Mouse (Mus musculus) CH12.LX (cell line): Measurements from ENCODE around the gene Pnldc1. TPM values are rescaled to one million over a fixed set of nuclear protein-coding genes. Genes with fewer than 3 reads are reported as not detected.
"Not testable (repeated sequence)": the region's sequence is repeated elsewhere in the genome, so short reads cannot be mapped to it uniquely, and the experiment has no call there.

Experiments
- DNase-seq: peaks from one replicate; pipeline ENCODE4 v3.0.0-alpha.2; 2013; ENCODE audit errors: extremely low read depth
- H3K27ac ChIP-seq: 2 replicates; pipeline ENCODE4 v1.5.1; 2012; ENCODE audit warnings: low read depth, mild to moderate bottlenecking, control low read depth, moderate library complexity; ENCODE audit not compliant: insufficient read depth
- H3K27me3 ChIP-seq: replicated peaks from 2 replicates; pipeline ENCODE3; 2012; ENCODE audit warnings: inconsistent platforms
- H3K36me3 ChIP-seq, 2 experiments: replicated peaks in 1 of 2; 2 replicates each; pipeline versions ENCODE3 to v1.6.1; 2012; ENCODE audit warnings: inconsistent platforms in 1 of 2, low read length in 1 of 2, mild to moderate bottlenecking in 1 of 2, mixed read lengths in 1 of 2, moderate library complexity in 1 of 2; ENCODE audit not compliant: control insufficient read depth in 1 of 2, insufficient read depth in 1 of 2
- H3K4me1 ChIP-seq, 2 experiments: 2 replicates each; pipeline ENCODE4 v1.6.1; 2012; ENCODE audit warnings: inconsistent platforms in 1 of 2, moderate library complexity in 1 of 2; ENCODE audit not compliant: insufficient read depth in 2 of 2, control insufficient read depth in 1 of 2
- H3K4me2 ChIP-seq: 2 replicates; pipeline ENCODE4 v1.6.1; 2012; ENCODE audit warnings: low read depth, mild to moderate bottlenecking, control low read depth; ENCODE audit not compliant: poor library complexity, insufficient read depth, severe bottlenecking
- H3K4me3 ChIP-seq, 3 experiments: fragments of 150-350 bp in 1 of 3; sonication (generic) in 1 of 3; replicated peaks in 1 of 3; 2 replicates each; pipeline versions ENCODE3 to v1.5.1; 2011 to 2012; ENCODE audit warnings: low read depth in 2 of 3, low read length in 2 of 3, mild to moderate bottlenecking in 2 of 3, moderate library complexity in 2 of 3, control low read depth in 1 of 3, improper control_type of control experiment in 1 of 3, inconsistent platforms in 1 of 3, mixed read lengths in 1 of 3; ENCODE audit not compliant: poor library complexity in 1 of 3
- H3K79me2 ChIP-seq: replicated peaks from 2 replicates; pipeline ENCODE4 v1.6.1; 2012; ENCODE audit warnings: mild to moderate bottlenecking, moderate library complexity; ENCODE audit not compliant: control insufficient read depth, poor library complexity, insufficient read depth, severe bottlenecking; ENCODE audit errors: extremely low read depth
- H3K9ac ChIP-seq: 2 replicates; pipeline ENCODE4 v1.6.1; 2012; ENCODE audit warnings: low read depth, mild to moderate bottlenecking, control low read depth, moderate library complexity; ENCODE audit not compliant: insufficient read depth
- H3K9me3 ChIP-seq: replicated peaks from 2 replicates; pipeline ENCODE3; 2012; ENCODE audit warnings: low read length, inconsistent platforms, mixed read lengths
- BHLHE40 ChIP-seq: IDR thresholded peaks from 2 replicates; pipeline ENCODE4 v1.6.1; 2011; ENCODE audit warnings: mild to moderate bottlenecking, low read depth, low read length, improper control_type of control experiment
- CTCF ChIP-seq, 2 experiments: IDR thresholded peaks in 1 of 2; conservative IDR thresholded peaks in 1 of 2; 2 replicates each; pipeline ENCODE4 v1.5.1; 2011 to 2012; ENCODE audit warnings: low read depth in 2 of 2, low read length in 2 of 2, improper control_type of control experiment in 1 of 2, inconsistent platforms in 1 of 2, mild to moderate bottlenecking in 1 of 2, moderate library complexity in 1 of 2
- E2F4 ChIP-seq: IDR thresholded peaks from 2 replicates; pipeline ENCODE4 v1.6.1; 2011; ENCODE audit warnings: low read depth, low read length, improper control_type of control experiment; ENCODE audit not compliant: insufficient replicate concordance
- ELF1 ChIP-seq: IDR thresholded peaks from 2 replicates; pipeline ENCODE4 v1.6.1; 2014; ENCODE audit warnings: low read depth, mild to moderate bottlenecking, inconsistent platforms, low read length, improper control_type of control experiment
- EP300 ChIP-seq: IDR thresholded peaks from 2 replicates; pipeline ENCODE4 v1.6.1; 2011; ENCODE audit warnings: low read length, improper control_type of control experiment
- ETS1 ChIP-seq: conservative IDR thresholded peaks from 2 replicates; pipeline ENCODE4 v1.6.1; 2012; ENCODE audit warnings: low read depth, mild to moderate bottlenecking, inconsistent platforms, low read length, improper control_type of control experiment, moderate library complexity
- IRF4 ChIP-seq: IDR thresholded peaks from 2 replicates; pipeline ENCODE4 v1.6.1; 2014; ENCODE audit warnings: low read depth, mild to moderate bottlenecking, inconsistent platforms, low read length, improper control_type of control experiment
- MAFK ChIP-seq: IDR thresholded peaks from 2 replicates; pipeline ENCODE4 v1.6.1; 2011; ENCODE audit warnings: low read length, improper control_type of control experiment; ENCODE audit not compliant: insufficient replicate concordance
- MAZ ChIP-seq: IDR thresholded peaks from 2 replicates; pipeline ENCODE4 v1.6.1; 2012; ENCODE audit warnings: low read depth, mild to moderate bottlenecking, inconsistent platforms, low read length, improper control_type of control experiment, moderate library complexity
- MXI1 ChIP-seq: IDR thresholded peaks from 2 replicates; pipeline ENCODE4 v1.6.1; 2011; ENCODE audit warnings: mild to moderate bottlenecking, low read depth, low read length, improper control_type of control experiment
- MYC ChIP-seq: IDR thresholded peaks from 2 replicates; pipeline ENCODE4 v1.6.1; 2011; ENCODE audit warnings: low read depth, mild to moderate bottlenecking, improper control_type of control experiment, low read length
- NELFE ChIP-seq: IDR thresholded peaks from 2 replicates; pipeline ENCODE4 v1.6.1; 2011; ENCODE audit warnings: low read depth, low read length, improper control_type of control experiment
- NRF1 ChIP-seq: IDR thresholded peaks from 2 replicates; pipeline ENCODE4 v1.6.1; 2014; ENCODE audit warnings: low read depth, mild to moderate bottlenecking, inconsistent platforms, low read length, improper control_type of control experiment, moderate library complexity
- SIN3A ChIP-seq: IDR thresholded peaks from 2 replicates; pipeline ENCODE4 v1.6.1; 2012; ENCODE audit warnings: low read length, improper control_type of control experiment, inconsistent platforms
- SMC3 ChIP-seq: IDR thresholded peaks from 2 replicates; pipeline ENCODE4 v1.6.1; 2011; ENCODE audit warnings: low read depth, low read length, improper control_type of control experiment
- TBP ChIP-seq: conservative IDR thresholded peaks from 2 replicates; pipeline ENCODE4 v1.6.1; 2011; ENCODE audit warnings: low read depth, low read length, improper control_type of control experiment
- TCF12 ChIP-seq: IDR thresholded peaks from 2 replicates; pipeline ENCODE4 v1.6.1; 2014; ENCODE audit warnings: low read depth, mild to moderate bottlenecking, inconsistent platforms, low read length, improper control_type of control experiment
- ZMIZ1 ChIP-seq: IDR thresholded peaks from 2 replicates; pipeline ENCODE4 v1.6.1; 2012; ENCODE audit warnings: low read depth, mild to moderate bottlenecking, inconsistent platforms, low read length, improper control_type of control experiment
- ZNF384 ChIP-seq: IDR thresholded peaks from 2 replicates; pipeline ENCODE4 v1.6.1; 2012; ENCODE audit warnings: low read depth, low read length, improper control_type of control experiment, inconsistent platforms
- dilution Hi-C: fragments of 300-500 bp; cut with MboI; formaldehyde crosslinking; loops from 2 replicates; pipeline ENCODE4 v1.14.3; 2020; ENCODE audit warnings: low sequenced_read_pairs; ENCODE audit not compliant: extremely low pct_unique_long_range_greater_than_20kb, extremely low pct_ligation_motif_present
- in situ Hi-C: fragments of 300-500 bp; cut with MboI; formaldehyde crosslinking; loops from 3 replicates; pipeline ENCODE4 v1.14.3; 2019; ENCODE audit warnings: low sequenced_read_pairs, low pct_ligation_motif_present, low pct_unique_long_range_greater_than_20kb, mixed read lengths
- polyA plus RNA-seq: library from polyadenylated mRNA; unstranded; fragments of >175 nt; gene quantifications from 2 replicates; pipeline ENCODE4 v1.2.1, GENCODE M21; 2012; ENCODE audit warnings: low read depth; ENCODE audit not compliant: insufficient read length
- total RNA-seq, 2 experiments: library from RNA; depleted of rRNA; stranded (reverse); fragments of 300-350 nt in 1 of 2; fragments of >200 nt in 1 of 2; gene quantifications; 2 replicates each; pipeline ENCODE4 v1.2.3; 2012 to 2014

The Pnldc1 gene
- total and polyA plus RNA-seq, 3 experiments, result 0.11 to 0.90 (median 0.25) TPM

DNA sequence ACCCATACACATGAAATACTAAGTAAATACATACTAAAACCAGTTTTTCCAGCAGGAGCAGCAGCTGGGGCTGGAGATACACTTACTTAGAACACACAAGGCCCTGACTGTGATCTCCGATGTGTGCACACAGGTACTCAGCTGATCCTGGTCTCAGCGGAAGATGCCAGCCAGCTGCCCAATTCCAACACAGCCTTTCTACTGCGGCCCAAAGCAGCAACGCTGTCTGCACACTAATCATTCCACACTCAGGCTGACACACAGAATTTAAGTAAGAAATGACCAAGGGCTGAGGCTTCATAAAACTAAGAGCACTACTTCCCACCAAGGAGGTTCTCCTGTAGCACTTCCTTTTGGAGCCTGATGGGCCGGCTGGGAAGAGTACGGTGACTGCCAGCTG, 7.7 kb downstream of the Pnldc1 start:
- H3K36me3 ChIP-seq, result peaks cover 23 to 72% of the 10 kb centered on the region in 2 experiments

DNA sequence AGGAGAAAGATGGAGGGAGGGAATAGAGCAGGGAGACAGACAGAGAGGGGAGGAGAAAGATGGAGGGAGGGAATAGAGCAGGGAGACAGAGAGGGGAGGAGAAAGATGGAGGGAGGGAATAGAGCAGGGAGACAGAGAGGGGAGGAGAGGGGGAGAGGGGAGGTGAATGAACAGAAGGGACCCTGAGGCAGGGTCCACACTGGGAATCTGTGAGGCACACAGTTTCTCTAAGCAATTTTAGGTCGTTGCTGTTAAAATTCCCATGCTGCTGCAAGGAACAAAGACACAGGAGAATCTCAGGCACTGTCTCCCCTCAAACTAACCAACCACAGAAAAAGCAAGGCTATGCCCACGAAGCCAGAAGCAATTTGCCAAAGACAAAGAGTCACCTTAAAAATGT, 11.4 kb downstream of the Pnldc1 start:
- dilution Hi-C loops, in situ Hi-C loops, H3K4me2 ChIP-seq, H3K27ac ChIP-seq, H3K9ac ChIP-seq, H3K27me3 ChIP-seq, H3K4me3 ChIP-seq, H3K79me2 ChIP-seq, H3K9me3 ChIP-seq, H3K4me1 ChIP-seq, DNase-seq: not testable (repeated sequence)
- H3K36me3 ChIP-seq, result peaks cover 30 to 75% of the 10 kb centered on the region in 2 experiments

More for the DNA sequence above, 7.7 kb downstream of the Pnldc1 start:
- no peak overlapping the region for H3K4me2 ChIP-seq
- H3K27ac ChIP-seq, result no peak overlapping the region
- dilution Hi-C loops (no loop called here), in situ Hi-C loops (no loop called here)
- no peak for DNase-seq
- TF ChIP-seq CTCF (conservative IDR thresholded peaks at IDR 0.05 in 1 of 2, IDR thresholded peaks at IDR 0.05 in 1 of 2; ENCODE audit: low read depth in 2 of 2, low read length in 2 of 2) (no peak), MXI1 (no peak), ZNF384 (no peak), TCF12 (no peak), SMC3 (no peak), ETS1 (no peak), MAZ (no peak), BHLHE40 (no peak), MAFK (no peak), E2F4 (no peak), NELFE (no peak), MYC (no peak), IRF4 (no peak), ZMIZ1 (no peak), EP300 (no peak), NRF1 (no peak), SIN3A (no peak), TBP (no peak), ELF1 (no peak)
- H3K4me1 ChIP-seq, result peaks cover 0 to 11% of the 10 kb centered on the region in 2 experiments; a peak in 2 of 4 replicates
- no peak overlapping the region for H3K4me3 ChIP-seq
- no peaks in the 10 kb centered on the region for H3K9me3 ChIP-seq
- no peaks in the 10 kb centered on the region for H3K27me3 ChIP-seq
- H3K9ac ChIP-seq, result no peak overlapping the region
- H3K79me2 ChIP-seq, result no peaks in the 10 kb centered on the region
